Mouse (Mus musculus): Measurements from ENCODE around the gene Mcpt1. TPM values are rescaled to one million over a fixed set of nuclear protein-coding genes. Genes with fewer than 3 reads are reported as not detected.

Mcpt1 gene
- polyA plus RNA-seq, 1 experiment = not detected

Other genes starting within 250 kb of the Mcpt1 start
- 157 and 169 TPM in 2 replicates for gene Adcy4, start 233.9 kb upstream of the Mcpt1 start, polyA plus RNA-seq (2012; rRNA removed)
- 7.5 and 10.0 TPM in 2 replicates for gene Ripk3, start 229.1 kb upstream of the Mcpt1 start, polyA plus RNA-seq (2012; rRNA removed)
- gene Nfatc4, start 194.8 kb upstream of the Mcpt1 start, polyA plus RNA-seq (2012; rRNA removed) = 26.4 and 27.3 TPM in 2 replicates
- 9.4 and 12.4 TPM in 2 replicates for gene Nynrin, start 164.0 kb upstream of the Mcpt1 start, polyA plus RNA-seq (2012; rRNA removed)
- 0.15 and 0.34 TPM in 2 replicates for gene Cbln3, start 133.6 kb upstream of the Mcpt1 start, polyA plus RNA-seq (2012; rRNA removed)
- 20.3 and 24.2 TPM in 2 replicates for gene Khnyn, start 133.0 kb upstream of the Mcpt1 start, polyA plus RNA-seq (2012; rRNA removed)
- gene Sdr39u1, start 117.7 kb upstream of the Mcpt1 start, polyA plus RNA-seq (2012; rRNA removed) = 37.6 and 51.9 TPM in 2 replicates
- 1.8 and 1.9 TPM in 2 replicates for gene Cma1, start 73.3 kb upstream of the Mcpt1 start, polyA plus RNA-seq (2012; rRNA removed)
- not detected in 2 replicates for gene Cma2, start 67.0 kb upstream of the Mcpt1 start, polyA plus RNA-seq (2012; rRNA removed)
- not detected in 2 replicates for gene Mcpt9, start 12.5 kb downstream of the Mcpt1 start, polyA plus RNA-seq (2012; rRNA removed)
- not detected in 2 replicates for gene Mcpt2, start 24.1 kb downstream of the Mcpt1 start, polyA plus RNA-seq (2012; rRNA removed)
- gene Mcpt4, start 44.3 kb downstream of the Mcpt1 start, polyA plus RNA-seq (2012; rRNA removed) = 1.5 and 1.8 TPM in 2 replicates
- gene Mcpt8, start 67.3 kb downstream of the Mcpt1 start, polyA plus RNA-seq (2012; rRNA removed) = not detected in 2 replicates
- 0.20 TPM in 1 of 2 replicates, not detected in the other for gene Ctsg, start 84.6 kb downstream of the Mcpt1 start, polyA plus RNA-seq (2012; rRNA removed)
- not detected in 2 replicates for gene Gzme, start 102.7 kb downstream of the Mcpt1 start, polyA plus RNA-seq (2012; rRNA removed)
- gene Gzmd, start 114.6 kb downstream of the Mcpt1 start, polyA plus RNA-seq (2012; rRNA removed) = not detected in 2 replicates
- gene Gzmg, start 141.6 kb downstream of the Mcpt1 start, polyA plus RNA-seq (2012; rRNA removed) = not detected in 2 replicates
- not detected in 2 replicates for gene Gzmn, start 156.6 kb downstream of the Mcpt1 start, polyA plus RNA-seq (2012; rRNA removed)
- not detected in 2 replicates for gene Gzmf, start 193.4 kb downstream of the Mcpt1 start, polyA plus RNA-seq (2012; rRNA removed)
- gene Gzmc, start 216.7 kb downstream of the Mcpt1 start, polyA plus RNA-seq (2012; rRNA removed) = not detected in 2 replicates
- gene Gzmb, start 244.3 kb downstream of the Mcpt1 start, polyA plus RNA-seq (2012; rRNA removed) = 1.9 and 2.4 TPM in 2 replicates

Measured in lung, adult 2 months (tissue).